Mouse (Mus musculus) erythroblast, embryonic 14.5 days (primary cell): ENCODE results near the gene Egr2.

Source experiments
- GATA1 ChIP-seq: IDR thresholded peaks from 2 replicates; pipeline ENCODE4 v1.6.1; 2012; ENCODE audit warnings: low read length, inconsistent platforms, mixed read lengths
- TAL1 ChIP-seq: IDR thresholded peaks from 3 replicates; pipeline ENCODE4 v1.6.1; 2012; ENCODE audit warnings: low read length, inconsistent platforms, mixed read lengths

DNA sequence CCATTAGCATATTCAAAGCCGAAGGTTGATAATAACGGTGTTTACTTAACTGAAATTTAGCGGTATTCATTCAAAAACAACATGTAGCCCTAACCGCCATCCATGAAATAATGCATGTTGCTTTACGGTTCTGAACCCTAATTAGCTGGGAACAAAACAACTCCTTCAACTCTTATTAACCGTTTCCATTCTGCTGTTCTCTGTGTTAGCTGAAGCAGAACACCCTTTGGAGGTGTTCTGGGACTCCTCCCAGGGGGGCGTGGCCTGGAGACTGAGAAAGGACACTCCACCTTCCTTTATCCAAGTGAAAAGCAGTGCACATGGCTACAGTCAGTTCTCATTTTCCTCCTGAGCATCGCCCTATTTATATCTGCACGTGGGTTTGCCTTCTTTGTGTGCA, 8.8 kb upstream of the Egr2 start:
- TF ChIP-seq GATA1 (no peak), TAL1 (no peak)
